10 mouse cellular contexts compared by ENCODE assay signal in genomic region chr6:7472366-7473026, GRCm38 (mm10).
DNase-seq lines count a peak whose midpoint lies in the region; TF ChIP-seq lines count a peak whose summit lies in the region.
"Had no signal": no experiment of that assay in that cellular context is flagged by ENCODE, and none has a peak within 500 bp of the region (broad histone marks: within the 10 kb centered on the region; RNA-seq: fewer than 3 reads in every experiment).

No protein-coding gene starts in this region.

- H3K4me3 ChIP-seq in heart, embryonic 10.5 days: no peak overlapping the region
- H3K4me3 ChIP-seq in thymus, adult 2 months (ENCODE audit: control insufficient read depth, insufficient read depth, low read length): no peak overlapping the region
- H3K4me3 ChIP-seq: hindbrain, embryonic 13.5 days; limb, embryonic 15.5 days had no signal

- no peak for TF ChIP-seq POLR2A in thymus, adult 2 months (IDR thresholded peaks at IDR 0.05; ENCODE audit: control insufficient read depth, extremely low read depth, insufficient read depth, low read length, poor library complexity)

- H3K9me3 ChIP-seq in heart, embryonic 10.5 days: no peaks in the 10 kb centered on the region
- H3K9me3 ChIP-seq: hindbrain, embryonic 13.5 days; limb, embryonic 15.5 days had no signal

- H3K27ac ChIP-seq in heart, embryonic 10.5 days: no peak overlapping the region
- H3K27ac ChIP-seq in thymus, adult 2 months (ENCODE audit: control insufficient read depth, insufficient read depth, low read length): no peak overlapping the region
- H3K27ac ChIP-seq: hindbrain, embryonic 13.5 days; limb, embryonic 15.5 days had no signal

- peak; percentile 13 for DNase-seq in heart, adult 8-10 months (ENCODE audit: low spot score)
- no peak for DNase-seq in heart, embryonic 10.5 days (ENCODE audit: low spot score)
- peak; percentile 8 for DNase-seq in urinary bladder, postnatal 14 days (ENCODE audit: low spot score)
- no peak for DNase-seq in urinary bladder, adult 2 months (ENCODE audit: low spot score)
- peak; percentile 84 to 88 for DNase-seq in cerebellum, postnatal 36 days
- DNase-seq in skeletal muscle tissue, adult 2 months (ENCODE audit: low read depth, low spot score): peak; percentile 8
- DNase-seq in thymus, adult 2 months: no peak
- DNase-seq in B cell, adult 2 months: no peak

- H3K27me3 ChIP-seq in heart, embryonic 10.5 days (ENCODE audit: insufficient read depth, poor library complexity, severe bottlenecking): no peaks in the 10 kb centered on the region
- no peaks in the 10 kb centered on the region for H3K27me3 ChIP-seq in thymus, adult 2 months (ENCODE audit: control insufficient read depth, insufficient read depth, low read length)
- H3K27me3 ChIP-seq: hindbrain, embryonic 13.5 days; limb, embryonic 15.5 days had no signal

- no peak for TF ChIP-seq CTCF in thymus, adult 2 months (IDR thresholded peaks at IDR 0.05; ENCODE audit: borderline replicate concordance, control insufficient read depth, extremely low read depth, insufficient read depth, low read length, poor library complexity)

- WGBS in heart, embryonic 10.5 days: 40% methylated on average over 7 of the region's 7 CpGs
- 55% methylated on average over 7 of the region's 7 CpGs for WGBS in thymus, adult 2 months

- H3K36me3 ChIP-seq in heart, embryonic 10.5 days: no peaks in the 10 kb centered on the region
- no peaks in the 10 kb centered on the region for H3K36me3 ChIP-seq in thymus, adult 2 months (ENCODE audit: control insufficient read depth, insufficient read depth, low read length)
- H3K36me3 ChIP-seq: hindbrain, embryonic 13.5 days; limb, embryonic 15.5 days had no signal

- H3K4me1 ChIP-seq in heart, embryonic 10.5 days: no peaks in the 10 kb centered on the region
- H3K4me1 ChIP-seq in thymus, adult 2 months (replicated peaks; ENCODE audit: control insufficient read depth, insufficient read depth, low read length): no peaks in the 10 kb centered on the region
- H3K4me1 ChIP-seq: hindbrain, embryonic 13.5 days; limb, embryonic 15.5 days had no signal

Comparison
In these comparisons a context has a peak if more than half of its experiments do, and no peak if none do; other contexts are left out.
1. DNase-seq: peak in heart, adult 8-10 months (single experiment), urinary bladder, postnatal 14 days (single experiment), cerebellum, postnatal 36 days (2 of 2) and skeletal muscle tissue, adult 2 months (single experiment); none in heart, embryonic 10.5 days (single experiment), urinary bladder, adult 2 months (single experiment), thymus, adult 2 months (single experiment) and B cell, adult 2 months (0 of 2).